Mouse (Mus musculus): ENCODE measurements around the gene Pnp.
"Not testable (repeated sequence)": the region's sequence is repeated elsewhere in the genome, so short reads cannot be mapped to it uniquely, and the experiment has no call there.

Gene Pnp

GRCm38 (mm10) chr14:50975001-50975400 is 44.1 kb downstream of the Pnp start:
- DNase-seq (ENCODE audit: low read depth, low spot score), result no peak

- DNase-seq (ENCODE audit: low read depth, low spot score), result no peak
Observed at GRCm38 (mm10) chr14:50976674-50977073, 45.8 kb downstream of the Pnp start.

GRCm38 (mm10) chr14:50978451-50978850 is 47.6 kb downstream of the Pnp start:
- not testable (repeated sequence) for DNase-seq (ENCODE audit: low read depth, low spot score)

GRCm38 (mm10) chr14:50979631-50980030 is 48.7 kb downstream of the Pnp start:
- peak; percentile 90 for DNase-seq (ENCODE audit: low read depth, low spot score)

GRCm38 (mm10) chr14:50981207-50981606 is 50.3 kb downstream of the Pnp start:
- peak; percentile 56 for DNase-seq (ENCODE audit: low read depth, low spot score)

- DNase-seq (ENCODE audit: low read depth, low spot score), result peak; percentile 4
Observed at GRCm38 (mm10) chr14:50981837-50982236, 51.0 kb downstream of the Pnp start.

GRCm38 (mm10) chr14:50987668-50988067 is 56.8 kb downstream of the Pnp start:
- no peak for DNase-seq (ENCODE audit: low read depth, low spot score)

GRCm38 (mm10) chr14:50991037-50991436 is 60.2 kb downstream of the Pnp start:
- DNase-seq (ENCODE audit: low read depth, low spot score), result no peak

GRCm38 (mm10) chr14:50997088-50997487 is 66.2 kb downstream of the Pnp start:
- DNase-seq (ENCODE audit: low read depth, low spot score), result no peak

GRCm38 (mm10) chr14:50997999-50998666 is 67.3 kb downstream of the Pnp start:
- peak; percentile 47 for DNase-seq (ENCODE audit: low read depth, low spot score)

GRCm38 (mm10) chr14:51007152-51007801 is 76.4 kb downstream of the Pnp start, which contains the start of gene Rnase10:
Gene Rnase10, plus strand, starts transcription at chr14:51007751.
- DNase-seq (ENCODE audit: low read depth, low spot score), result no peak

- DNase-seq (ENCODE audit: low read depth, low spot score), result no peak
Observed at GRCm38 (mm10) chr14:51007914-51008713, 77.2 kb downstream of the Pnp start.

GRCm38 (mm10) chr14:51008781-51009180 is 77.9 kb downstream of the Pnp start:
- DNase-seq (ENCODE audit: low read depth, low spot score), result no peak

GRCm38 (mm10) chr14:51009572-51009971 is 78.7 kb downstream of the Pnp start:
- no peak for DNase-seq (ENCODE audit: low read depth, low spot score)

GRCm38 (mm10) chr14:51014724-51015123 is 83.8 kb downstream of the Pnp start:
- peak; percentile 77 for DNase-seq (ENCODE audit: low read depth, low spot score)

All from R1 (cell line).